Mouse (Mus musculus) myocyte (in vitro differentiated cells): ENCODE data around the gene Ppp1cb. TPM values are rescaled to one million over a fixed set of nuclear protein-coding genes. Genes with fewer than 3 reads are reported as not detected.

Experiments
- H3K27me3 ChIP-seq: one replicate; pipeline ENCODE4 v1.6.1; 2011; ENCODE audit not compliant: control insufficient read depth, insufficient read depth, insufficient read length
- H3K36me3 ChIP-seq: one replicate; pipeline ENCODE4 v1.6.1; 2011; ENCODE audit not compliant: control insufficient read depth, insufficient read depth
- H3K4me2 ChIP-seq: one replicate; pipeline ENCODE4 v1.6.1; 2011; ENCODE audit warnings: low read depth, control low read depth
- H3K4me3 ChIP-seq: one replicate; pipeline ENCODE4 v1.5.1; 2011; ENCODE audit warnings: mild to moderate bottlenecking, control low read depth, moderate library complexity
- H3K79me2 ChIP-seq: one replicate; pipeline ENCODE4 v1.6.1; 2011; ENCODE audit not compliant: control insufficient read depth, insufficient read depth
- H3ac ChIP-seq: one replicate; pipeline ENCODE4 v1.6.1; 2011; ENCODE audit not compliant: control insufficient read depth, insufficient read length
- CEBPB ChIP-seq: IDR thresholded peaks from 2 replicates; pipeline ENCODE4 v1.6.1; 2011; ENCODE audit warnings: mild to moderate bottlenecking, moderate library complexity; ENCODE audit not compliant: poor library complexity, insufficient read depth, severe bottlenecking
- E2F4 ChIP-seq: IDR thresholded peaks from one replicate; pipeline ENCODE4 v1.6.1; 2011; ENCODE audit warnings: mild to moderate bottlenecking, control low read depth, moderate library complexity; ENCODE audit not compliant: insufficient read depth
- MAX ChIP-seq: IDR thresholded peaks from one replicate; pipeline ENCODE4 v1.6.1; 2011; ENCODE audit warnings: low read depth, mild to moderate bottlenecking, control low read depth
- MYOD1 ChIP-seq, 3 experiments: IDR thresholded peaks; one replicate each; pipeline ENCODE4 v1.6.1; 2011; ENCODE audit warnings: control low read depth in 2 of 3, low read depth in 2 of 3, mild to moderate bottlenecking in 2 of 3, moderate library complexity in 1 of 3; ENCODE audit not compliant: insufficient read length in 2 of 3, control insufficient read depth in 1 of 3
- MYOG ChIP-seq, 3 experiments: IDR thresholded peaks; one replicate each; pipeline ENCODE4 v1.6.1; 2011; ENCODE audit warnings: control low read depth in 2 of 3, low read depth in 2 of 3, mild to moderate bottlenecking in 2 of 3; ENCODE audit not compliant: insufficient read length in 2 of 3, control insufficient read depth in 1 of 3, insufficient read depth in 1 of 3
- POLR2A ChIP-seq: IDR thresholded peaks from one replicate; pipeline ENCODE4 v1.6.1; 2011; ENCODE audit warnings: low read depth, mild to moderate bottlenecking, control low read depth, moderate library complexity; ENCODE audit not compliant: insufficient read length
- POLR2AphosphoS2 ChIP-seq: IDR thresholded peaks from one replicate; pipeline ENCODE4 v1.6.1; 2011; ENCODE audit warnings: low read depth, control low read depth; ENCODE audit not compliant: insufficient read length
- REST ChIP-seq: IDR thresholded peaks from one replicate; pipeline ENCODE4 v1.6.1; 2011; ENCODE audit warnings: mild to moderate bottlenecking, control low read depth, moderate library complexity; ENCODE audit not compliant: insufficient read depth, insufficient read length
- SRF ChIP-seq: IDR thresholded peaks from one replicate; pipeline ENCODE4 v1.6.1; 2011; ENCODE audit warnings: low read depth; ENCODE audit not compliant: control insufficient read depth, insufficient read length
- TCF12 ChIP-seq: IDR thresholded peaks from one replicate; pipeline ENCODE4 v1.6.1; 2011; ENCODE audit warnings: mild to moderate bottlenecking, control low read depth; ENCODE audit not compliant: poor library complexity, insufficient read depth, severe bottlenecking
- TCF3 ChIP-seq: IDR thresholded peaks from one replicate; pipeline ENCODE4 v1.6.1; 2011; ENCODE audit warnings: low read depth, control low read depth; ENCODE audit not compliant: insufficient read length
- USF1 ChIP-seq: IDR thresholded peaks from one replicate; pipeline ENCODE4 v1.6.1; 2011; ENCODE audit warnings: low read depth, mild to moderate bottlenecking, control low read depth, moderate library complexity
- polyA plus RNA-seq: library from polyadenylated mRNA; unstranded; fragments of >200 nt; fragmentation: generic; extraction: Trizol; gene quantifications from one replicate; pipeline ENCODE4 v1.2.1, GENCODE M21; 2012; ENCODE audit warnings: missing spikeins

The Ppp1cb gene
- polyA plus RNA-seq: 62.5 TPM

DNA sequence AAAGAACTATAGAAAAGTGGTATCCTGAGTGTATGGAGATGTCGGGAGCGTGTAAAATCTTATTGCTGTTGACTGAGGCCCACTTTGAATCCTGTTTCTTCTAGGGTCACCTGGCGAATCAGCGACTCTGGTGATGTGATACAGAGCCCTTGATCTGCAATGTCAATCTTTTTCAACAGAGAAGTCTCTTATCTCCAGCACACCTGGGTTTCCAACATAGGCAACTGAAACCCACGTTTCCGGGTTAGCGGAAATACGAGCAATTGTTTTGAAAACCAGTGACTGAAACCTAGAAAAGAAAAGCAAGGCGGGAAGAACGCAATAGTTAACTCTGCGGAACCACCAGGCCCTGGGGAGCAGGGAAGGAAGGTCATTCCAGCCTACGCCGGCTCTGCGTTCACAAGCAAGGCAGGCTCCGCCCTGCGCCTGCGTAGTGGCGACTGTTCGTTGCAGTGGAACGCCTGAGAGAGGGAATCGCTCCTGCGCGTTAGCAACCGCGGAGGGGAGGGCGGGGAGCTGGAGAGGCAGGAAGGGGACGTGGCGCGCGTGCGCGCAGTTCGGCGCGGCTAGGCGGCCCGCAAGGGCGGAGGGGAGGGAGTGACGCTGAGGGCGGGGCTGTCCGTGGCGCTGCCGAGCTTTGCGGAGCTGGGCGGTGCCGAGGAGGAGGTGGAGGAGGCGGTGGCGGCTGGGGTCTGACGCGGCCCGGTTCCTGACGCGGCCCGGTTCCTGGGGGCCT is at the start of gene Ppp1cb:
Ppp1cb (plus strand) TSS at position 436 of the 736 bp plus-strand sequence.
- Histone ChIP-seq H3K27me3 (no peaks in the 10 kb centered on the region), H3K4me2 (peak within 1 kb of the TSS; percentile 79), H3K4me3 (peak within 1 kb of the TSS; percentile 86), H3K36me3 (no peaks in the 10 kb centered on the region), H3K79me2 (peaks cover 42% of the 10 kb centered on the region), H3ac (peak within 1 kb of the TSS; percentile 89)
- TF ChIP-seq MAX (no peak), POLR2AphosphoS2 (peak; percentile 79), SRF (peak; percentile 28), MYOG (IDR thresholded peaks at IDR 0.05; ENCODE audit: control insufficient read depth in 1 of 3, insufficient read depth in 1 of 3, insufficient read length in 2 of 3, low read depth in 2 of 3) (peak in 1 of 3 experiments; percentile 8), TCF3 (no peak), POLR2A (peak; percentile 77), E2F4 (no peak), TCF12 (no peak)

DNA sequence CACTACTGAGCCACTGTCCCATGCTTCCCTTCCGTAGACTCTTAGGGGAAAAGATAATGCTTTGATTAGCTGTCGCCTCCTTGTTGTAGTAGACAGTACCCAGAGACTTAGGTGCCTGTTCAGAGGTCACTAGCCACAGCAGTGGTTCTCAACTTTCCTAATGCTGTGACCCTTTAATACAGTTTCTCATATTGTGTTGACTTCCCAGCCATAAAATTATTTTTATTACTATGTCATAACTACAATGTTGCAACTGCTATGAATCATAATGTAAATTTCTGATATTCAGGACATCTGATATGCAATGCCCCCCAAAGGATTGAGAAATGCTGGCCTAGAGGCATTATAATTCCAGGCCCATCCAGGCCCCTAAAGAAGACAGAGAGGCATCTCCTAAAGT is 48.9 kb upstream of the Ppp1cb start:
- no peak overlapping the region for H3K4me3 ChIP-seq
- no peak for TF ChIP-seq TCF12
- TF ChIP-seq CEBPB: peak; percentile 38; the same call in 1 of the 2 replicates
- H3K4me2 ChIP-seq: no peak overlapping the region
- no peaks in the 10 kb centered on the region for H3K79me2 ChIP-seq
- H3K27me3 ChIP-seq: no peaks in the 10 kb centered on the region
- H3K36me3 ChIP-seq: no peaks in the 10 kb centered on the region
- H3ac ChIP-seq: no peak overlapping the region

DNA sequence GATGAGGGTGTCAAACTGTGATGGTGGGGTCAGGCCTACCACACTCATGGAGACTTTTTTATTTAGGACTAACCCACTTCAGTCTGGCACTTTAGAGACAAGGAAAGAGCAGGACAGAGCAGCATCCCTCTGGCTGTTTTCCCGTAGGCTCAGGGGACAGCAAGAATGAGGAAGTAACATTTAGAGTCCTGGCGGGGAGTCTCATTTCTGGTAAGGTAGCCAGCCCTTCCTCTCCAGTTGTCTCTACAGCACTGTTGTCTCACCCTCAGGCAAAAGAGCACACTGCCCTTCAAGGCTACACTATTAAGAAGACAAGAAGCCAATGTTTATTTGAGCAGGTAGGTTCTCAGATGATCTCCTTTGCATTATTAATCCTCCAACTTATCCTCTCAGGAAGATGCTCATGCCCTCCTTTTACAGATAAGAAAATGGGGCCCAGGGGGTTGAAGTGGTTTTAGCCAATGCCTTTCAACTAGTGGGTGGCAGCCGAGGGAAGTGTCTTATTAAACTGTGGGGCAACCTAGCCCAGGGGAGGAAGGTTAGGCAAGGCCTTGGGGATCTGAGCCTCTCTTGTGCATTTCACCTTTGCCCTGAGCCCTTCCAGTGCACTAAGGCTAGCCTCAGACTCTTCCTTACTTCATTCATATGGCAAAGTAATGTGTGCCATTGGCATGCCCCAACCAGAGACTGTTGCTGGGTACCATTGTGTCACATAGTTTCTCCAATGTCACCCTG is 47.5 kb upstream of the Ppp1cb start:
- H3K4me3 ChIP-seq: no peak overlapping the region
- no peak overlapping the region for H3K4me2 ChIP-seq
- no peak overlapping the region for H3ac ChIP-seq
- H3K79me2 ChIP-seq: no peaks in the 10 kb centered on the region
- TF ChIP-seq SRF: no peak
- TF ChIP-seq CEBPB: no peak
- H3K27me3 ChIP-seq: no peaks in the 10 kb centered on the region
- no peaks in the 10 kb centered on the region for H3K36me3 ChIP-seq

DNA sequence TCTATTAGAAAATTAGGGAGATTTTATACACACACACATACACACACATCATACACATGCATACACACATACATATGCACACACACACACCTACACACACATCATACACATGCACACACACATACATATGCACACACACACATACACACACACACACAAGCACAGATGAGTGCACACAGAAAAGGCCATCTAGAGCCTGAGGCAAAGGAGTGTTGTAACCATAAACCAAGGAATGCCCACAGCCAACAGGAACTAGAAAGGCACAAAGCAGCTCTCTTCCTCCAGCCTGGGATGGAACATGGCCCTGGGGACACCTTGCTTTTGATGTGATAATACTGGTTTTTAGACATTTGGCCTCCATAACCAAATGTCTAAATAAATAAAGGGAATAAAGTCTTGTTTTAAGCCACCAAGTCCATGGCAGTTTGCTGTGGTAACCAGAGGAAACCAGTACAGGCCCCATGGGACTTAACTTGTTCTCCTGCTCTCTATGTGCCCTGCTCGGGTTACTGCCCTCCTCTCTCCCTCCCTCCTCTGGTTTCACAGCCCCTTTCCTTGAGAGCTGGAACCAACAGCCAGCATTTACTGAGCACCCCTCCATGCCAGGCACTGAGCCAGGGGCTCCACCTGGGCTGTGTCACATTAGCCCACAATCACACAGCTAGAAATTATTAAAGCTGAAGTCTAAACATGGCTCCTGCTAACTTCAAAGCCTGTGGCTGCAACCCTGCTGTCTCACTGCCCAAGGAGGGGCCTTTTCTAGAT is 46.3 kb upstream of the Ppp1cb start:
- Histone ChIP-seq H3K27me3 (no peaks in the 10 kb centered on the region), H3K36me3 (no peaks in the 10 kb centered on the region), H3K79me2 (no peaks in the 10 kb centered on the region), H3K4me2 (peak overlapping the region; percentile 31), H3K4me3 (no peak overlapping the region), H3ac (no peak overlapping the region)
- TF ChIP-seq E2F4: no peak

DNA sequence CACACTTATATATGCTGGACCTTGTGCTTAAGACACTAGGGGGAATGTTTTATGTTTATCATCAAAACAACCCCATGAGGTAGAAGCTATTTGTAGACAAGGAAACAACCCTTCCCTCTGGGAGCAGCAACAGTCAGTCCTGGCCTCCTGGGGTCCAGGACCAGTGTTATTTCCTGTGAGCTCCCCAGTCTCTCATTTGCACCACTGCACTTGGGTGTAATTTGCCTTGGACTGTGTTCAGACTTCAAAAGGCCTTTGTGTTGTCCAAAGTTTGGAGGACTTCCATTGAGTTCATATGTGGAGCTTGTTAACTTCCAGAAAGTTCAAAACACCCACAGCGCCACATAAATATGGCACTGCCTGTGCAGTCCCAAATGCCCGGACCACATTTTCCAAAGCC is 45.6 kb upstream of the Ppp1cb start:
- no peaks in the 10 kb centered on the region for H3K27me3 ChIP-seq
- H3K36me3 ChIP-seq: no peaks in the 10 kb centered on the region
- TF ChIP-seq MYOG (IDR thresholded peaks at IDR 0.05; ENCODE audit: control insufficient read depth in 1 of 3, insufficient read depth in 1 of 3, insufficient read length in 2 of 3, low read depth in 2 of 3): no peak
- no peak for TF ChIP-seq POLR2A
- TF ChIP-seq POLR2AphosphoS2: no peak
- TF ChIP-seq TCF3: no peak
- no peak for TF ChIP-seq MAX
- TF ChIP-seq TCF12: no peak
- H3K79me2 ChIP-seq: no peaks in the 10 kb centered on the region
- H3K4me3 ChIP-seq: no peak overlapping the region
- no peak overlapping the region for H3ac ChIP-seq
- peak overlapping the region; percentile 31 for H3K4me2 ChIP-seq

DNA sequence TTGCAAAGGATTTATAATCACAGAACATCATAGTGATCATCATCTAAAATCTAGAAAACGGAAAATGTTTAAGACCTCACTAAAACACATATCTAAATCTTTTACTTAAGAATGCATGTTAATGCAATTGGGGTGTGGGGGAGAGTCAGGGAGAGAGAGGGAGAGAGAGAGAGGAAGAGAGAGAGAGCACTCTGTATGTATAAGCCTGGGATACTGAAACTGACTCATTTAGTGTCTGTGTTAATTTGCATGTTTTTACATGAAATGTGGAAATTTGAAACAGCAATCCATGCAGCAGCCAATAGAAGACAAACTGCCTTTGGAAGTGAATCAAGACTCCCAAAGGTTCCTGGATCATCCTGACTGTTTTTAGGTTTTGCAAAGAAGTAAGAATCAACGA is 45.1 kb upstream of the Ppp1cb start:
- no peaks in the 10 kb centered on the region for H3K27me3 ChIP-seq
- TF ChIP-seq MYOD1 (IDR thresholded peaks at IDR 0.05; ENCODE audit: control insufficient read depth in 1 of 3, insufficient read length in 2 of 3, low read depth in 2 of 3) (no peak), POLR2AphosphoS2 (no peak), SRF (no peak), TCF3 (no peak), TCF12 (no peak), REST (no peak), MYOG (IDR thresholded peaks at IDR 0.05; ENCODE audit: control insufficient read depth in 1 of 3, insufficient read depth in 1 of 3, insufficient read length in 2 of 3, low read depth in 2 of 3) (no peak), POLR2A (no peak), USF1 (no peak), MAX (no peak), CEBPB (no peak), E2F4 (no peak)
- H3K79me2 ChIP-seq: no peaks in the 10 kb centered on the region
- no peak overlapping the region for H3ac ChIP-seq
- no peak overlapping the region for H3K4me2 ChIP-seq
- H3K36me3 ChIP-seq: no peaks in the 10 kb centered on the region
- H3K4me3 ChIP-seq: no peak overlapping the region
